Mouse (Mus musculus) heart, adult 2 months (tissue): ENCODE measurements at regions not wholly inside any gene's neighbourhood (a gene's known extent, or its start where the extent isn't known, plus 50 kb on each side); places are given as distances from the start of the nearest gene placed in this dataset.

Experiments used
- DNase-seq, 2 experiments: peaks; one replicate each; pipeline ENCODE4 v3.0.0; 2021
- H3K27ac ChIP-seq: fragments of 200-600 bp; 2 replicates; pipeline ENCODE4 v1.8.1; 2022
- H3K27me3 ChIP-seq: fragments of 200-500 bp; 2 replicates; pipeline ENCODE4 v1.6.1; 2012; ENCODE audit warnings: mild to moderate bottlenecking, low read length, inconsistent platforms, mixed read lengths; ENCODE audit not compliant: control insufficient read depth, insufficient read depth
- H3K36me3 ChIP-seq: fragments of 200-500 bp; 2 replicates; pipeline ENCODE4 v1.6.1; 2012; ENCODE audit warnings: low read length, inconsistent platforms; ENCODE audit not compliant: control insufficient read depth, insufficient read depth
- H3K4me1 ChIP-seq: fragments of 200-500 bp; 2 replicates; pipeline ENCODE4 v1.6.1; 2011; ENCODE audit warnings: low read length; ENCODE audit not compliant: control insufficient read depth, insufficient read depth
- H3K4me3 ChIP-seq: fragments of 200-600 bp; 2 replicates; pipeline ENCODE4 v1.8.1; 2022
- H3K79me2 ChIP-seq: fragments of 200-500 bp; replicated peaks from 2 replicates; pipeline ENCODE4 v1.6.1; 2012; ENCODE audit warnings: mild to moderate bottlenecking, inconsistent platforms, low read length, moderate library complexity, mixed read lengths; ENCODE audit not compliant: control insufficient read depth, insufficient read depth
- H3K9ac ChIP-seq: fragments of 200-500 bp; 2 replicates; pipeline ENCODE4 v1.6.1; 2012; ENCODE audit warnings: low read depth, mild to moderate bottlenecking, control low read depth, inconsistent platforms, low read length, mixed read lengths
- CTCF ChIP-seq: fragments of 200-600 bp; IDR thresholded peaks from 2 replicates; pipeline ENCODE4 v1.8.1; 2022; ENCODE audit warnings: antibody characterized with exemption, mild to moderate bottlenecking, moderate library complexity
- EP300 ChIP-seq: fragments of 200-500 bp; IDR thresholded peaks from 2 replicates; pipeline ENCODE4 v1.6.1; 2011; ENCODE audit warnings: low read depth, low read length, control low read depth; ENCODE audit not compliant: insufficient read depth
- POLR2A ChIP-seq: fragments of 200-500 bp; IDR thresholded peaks from 2 replicates; pipeline ENCODE4 v1.6.1; 2011; ENCODE audit warnings: mild to moderate bottlenecking, low read depth, low read length, control low read depth; ENCODE audit not compliant: insufficient read depth
- WGBS: fragments of 180-500 bp; shearing (Covaris S2); methylation state at CpG from one replicate; pipeline ENCODE4 v1.1.7; 2018; 5-methylcytosine and 5-hydroxymethylcytosine counted together
- intact Hi-C: fragments of 180-260 bp; cut with DNase I; formaldehyde crosslinking; loops from one replicate; pipeline ENCODE4 v1.15.1; 2025

DNA sequence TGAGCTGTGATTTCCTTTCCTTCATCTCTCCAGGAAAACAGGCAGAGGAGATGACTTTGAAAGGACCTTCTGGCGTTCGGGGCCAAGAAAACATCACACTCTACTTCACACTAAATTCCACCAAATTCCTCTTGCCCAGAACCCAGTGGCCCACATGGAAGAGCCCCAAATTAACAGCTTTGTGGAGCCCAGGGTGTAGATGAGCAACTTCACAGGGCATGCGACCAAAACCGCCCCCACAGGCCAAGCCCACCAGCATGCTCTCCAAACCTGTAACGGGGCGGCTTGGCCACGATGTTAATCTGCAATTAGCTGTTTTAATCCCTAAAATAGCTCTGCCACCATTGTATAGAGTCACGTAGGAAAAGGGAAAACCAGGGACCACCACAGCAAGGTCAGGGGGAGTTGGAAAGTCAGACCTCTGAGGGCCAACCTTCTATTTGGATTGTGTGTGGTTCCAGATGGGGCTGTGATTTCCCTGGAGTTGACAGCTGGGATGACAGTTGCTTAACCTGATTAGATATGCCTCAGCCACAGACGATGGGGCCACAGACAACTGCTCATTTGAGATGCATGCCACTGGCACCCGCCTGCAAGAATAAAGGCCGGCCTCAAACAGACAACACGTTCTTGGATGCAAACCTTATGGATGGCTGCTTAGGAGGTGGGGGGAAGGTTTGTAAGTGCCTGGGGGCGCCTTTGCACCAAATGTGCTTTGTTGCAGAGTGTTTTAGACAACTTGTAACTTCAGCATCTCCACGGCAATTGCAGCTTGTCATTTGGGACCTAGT is 224.7 kb downstream of the Cdc5l start:
- DNase-seq, result no peak
- no peaks in the 10 kb centered on the region for H3K36me3 ChIP-seq
- intact Hi-C loops, result no loop called here
- no peak for TF ChIP-seq EP300
- TF ChIP-seq CTCF, result no peak
- H3K9ac ChIP-seq, result no peak overlapping the region
- 62% methylated on average over 14 of the region's 14 CpGs for WGBS
- no peak overlapping the region for H3K4me3 ChIP-seq
- no peaks in the 10 kb centered on the region for H3K4me1 ChIP-seq
- H3K79me2 ChIP-seq, result no peaks in the 10 kb centered on the region
- H3K27ac ChIP-seq, result no peak overlapping the region
- no peaks in the 10 kb centered on the region for H3K27me3 ChIP-seq

DNA sequence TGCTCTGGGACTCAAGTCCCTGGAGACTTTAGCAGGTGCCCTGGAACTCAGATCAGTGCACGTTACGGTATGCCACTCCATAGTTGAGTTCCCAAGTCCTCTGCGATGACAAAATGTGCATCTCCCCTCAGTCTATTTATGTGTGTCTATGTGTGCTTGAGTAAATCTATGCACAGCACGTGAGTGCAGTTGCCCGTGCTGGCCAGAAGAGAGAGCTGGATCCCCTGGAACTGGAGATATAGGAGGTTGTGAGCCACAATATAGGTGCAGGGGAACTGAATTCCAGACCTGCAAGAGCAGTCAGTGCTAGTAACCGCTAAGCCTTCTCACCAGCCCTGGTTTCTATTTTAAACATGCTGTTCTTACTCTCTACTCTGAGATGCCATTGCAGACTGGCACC is 237.8 kb downstream of the Cdc5l start:
- DNase-seq, result no peak
- H3K36me3 ChIP-seq, result no peaks in the 10 kb centered on the region
- H3K27ac ChIP-seq, result no peak overlapping the region
- H3K4me1 ChIP-seq, result no peaks in the 10 kb centered on the region
- TF ChIP-seq CTCF (no peak), POLR2A (no peak), EP300 (no peak)
- 91% methylated on average over 6 of the region's 6 CpGs for WGBS
- H3K79me2 ChIP-seq, result no peaks in the 10 kb centered on the region
- H3K9ac ChIP-seq, result no peak overlapping the region
- H3K4me3 ChIP-seq, result no peak overlapping the region
- intact Hi-C loops, result no loop called here
- no peaks in the 10 kb centered on the region for H3K27me3 ChIP-seq

DNA sequence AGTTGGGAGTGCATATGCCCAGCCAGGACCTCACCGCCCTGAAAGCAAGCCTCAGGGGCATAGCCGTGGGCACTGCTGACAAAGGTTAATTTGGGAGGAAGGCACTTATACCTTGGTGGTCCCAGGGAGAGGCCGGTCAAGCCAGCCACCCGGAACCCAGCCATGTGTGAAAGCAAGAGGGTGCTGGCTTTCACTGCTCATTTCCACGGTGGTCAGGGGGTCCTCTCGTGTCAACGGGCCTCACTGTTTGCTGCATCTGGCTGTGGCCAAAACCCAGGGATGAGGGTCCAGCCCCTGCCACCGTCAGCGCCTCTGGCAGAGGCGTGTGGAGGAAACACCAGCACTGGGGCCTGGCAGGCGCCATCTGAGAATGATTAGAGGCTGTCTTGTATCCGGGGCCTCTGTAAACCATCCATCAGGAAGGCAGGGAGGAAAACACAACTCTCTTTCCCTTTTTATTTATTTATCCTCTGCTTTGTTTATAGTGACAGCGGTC is 238.7 kb downstream of the Cdc5l start:
- no peak for DNase-seq
- WGBS, result 58% methylated on average over 13 of the region's 13 CpGs
- no peaks in the 10 kb centered on the region for H3K4me1 ChIP-seq
- intact Hi-C loops, result no loop called here
- H3K27me3 ChIP-seq, result no peaks in the 10 kb centered on the region
- no peak overlapping the region for H3K4me3 ChIP-seq
- TF ChIP-seq CTCF (no peak), EP300 (no peak), POLR2A (no peak)
- H3K27ac ChIP-seq, result no peak overlapping the region
- no peaks in the 10 kb centered on the region for H3K36me3 ChIP-seq
- H3K79me2 ChIP-seq, result no peaks in the 10 kb centered on the region
- no peak overlapping the region for H3K9ac ChIP-seq

DNA sequence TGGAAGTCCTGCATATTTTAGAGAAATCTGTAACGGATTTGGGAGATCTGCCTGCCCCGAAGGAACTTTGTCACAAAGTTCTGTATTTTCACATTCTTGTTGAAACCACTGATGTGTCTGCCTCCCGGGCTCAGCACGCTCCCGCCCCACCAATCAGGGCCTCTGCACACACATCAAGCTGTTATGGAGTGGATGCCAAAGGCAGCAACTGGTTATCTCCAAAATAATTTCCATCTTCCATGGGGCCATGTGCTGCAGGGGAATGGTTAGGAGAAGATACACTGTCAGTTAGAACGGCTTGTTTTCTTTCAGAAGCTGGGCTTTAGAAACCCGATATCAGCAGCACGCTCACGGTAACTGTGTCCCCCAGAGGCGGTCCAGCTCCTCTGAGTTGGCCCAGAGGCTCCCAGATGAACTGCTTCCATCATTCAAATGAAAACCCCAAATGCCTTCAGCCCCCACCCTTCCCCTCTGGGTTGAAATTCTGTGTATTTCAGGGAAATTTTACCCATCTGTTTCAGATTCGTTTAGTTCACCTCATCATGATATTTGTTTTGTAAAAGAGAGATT is 240.0 kb downstream of the Cdc5l start:
- intact Hi-C loops, result no loop called here

DNA sequence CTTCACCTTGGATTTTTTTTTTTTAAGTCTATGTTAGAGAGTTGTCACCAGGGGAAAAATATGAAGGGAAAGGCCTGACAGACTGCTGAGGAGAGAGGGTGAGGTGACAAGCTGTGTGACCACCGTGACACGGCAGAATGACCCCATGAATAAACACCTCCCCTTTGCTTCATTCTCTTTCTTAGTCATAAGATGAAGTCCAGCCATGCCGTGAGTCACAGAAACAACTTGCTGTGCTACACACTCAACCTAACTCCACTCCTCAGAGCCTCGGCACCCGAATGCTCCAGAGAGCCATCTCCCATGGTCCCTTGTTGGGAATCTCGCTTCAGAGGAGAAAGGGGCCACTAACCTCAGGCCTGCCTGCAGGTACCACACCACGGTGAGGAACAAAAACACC is 246.1 kb downstream of the Cdc5l start:
- H3K4me1 ChIP-seq, result no peaks in the 10 kb centered on the region
- intact Hi-C loops, result no loop called here
- WGBS, result 89% methylated on average over 7 of the region's 7 CpGs

More for the DNA sequence above, 240.0 kb downstream of the Cdc5l start:
- H3K4me1 ChIP-seq, result no peaks in the 10 kb centered on the region
- H3K4me3 ChIP-seq, result no peak overlapping the region
- TF ChIP-seq POLR2A (no peak), EP300 (no peak), CTCF (no peak)
- no peaks in the 10 kb centered on the region for H3K79me2 ChIP-seq
- no peak for DNase-seq
- H3K36me3 ChIP-seq, result no peaks in the 10 kb centered on the region
- no peak overlapping the region for H3K9ac ChIP-seq
- no peak overlapping the region for H3K27ac ChIP-seq
- WGBS, result 40% methylated on average over 11 of the region's 11 CpGs
- H3K27me3 ChIP-seq, result no peaks in the 10 kb centered on the region

DNA sequence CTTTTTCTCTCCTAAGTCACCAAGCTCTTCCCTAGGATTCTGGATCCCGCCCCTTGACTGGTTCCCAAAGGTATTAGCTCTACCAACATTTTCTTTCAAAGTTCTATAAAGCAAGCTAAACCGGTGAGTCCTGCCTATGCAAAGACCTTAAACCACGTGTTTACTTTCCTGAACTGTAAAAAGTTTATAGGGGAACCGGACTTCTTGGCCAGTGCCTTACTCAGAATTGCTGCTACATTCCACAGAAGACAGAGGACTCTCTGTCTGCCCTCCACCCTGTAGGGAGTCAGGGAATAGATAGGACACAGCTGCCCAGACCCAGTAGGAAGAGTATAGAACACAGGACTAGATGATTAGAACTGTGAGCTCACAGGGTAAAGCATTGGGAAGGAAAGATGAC is 257.2 kb downstream of the Cdc5l start:
- Histone ChIP-seq H3K27ac (no peak overlapping the region), H3K4me3 (no peak overlapping the region), H3K4me1 (no peaks in the 10 kb centered on the region), H3K9ac (no peak overlapping the region), H3K36me3 (no peaks in the 10 kb centered on the region), H3K79me2 (no peaks in the 10 kb centered on the region), H3K27me3 (no peaks in the 10 kb centered on the region)
- DNase-seq, result no peak
- intact Hi-C loops, result no loop called here
- TF ChIP-seq EP300 (no peak), POLR2A (no peak), CTCF (no peak)
- WGBS, result 73% methylated on average over 4 of the region's 4 CpGs

More for the DNA sequence above, 246.1 kb downstream of the Cdc5l start:
- Histone ChIP-seq H3K36me3 (no peaks in the 10 kb centered on the region), H3K79me2 (no peaks in the 10 kb centered on the region), H3K27me3 (no peaks in the 10 kb centered on the region), H3K27ac (no peak overlapping the region), H3K4me3 (no peak overlapping the region), H3K9ac (no peak overlapping the region)
- no peak for DNase-seq
- no peak for TF ChIP-seq CTCF
- no peak for TF ChIP-seq POLR2A
- TF ChIP-seq EP300, result no peak
